Mouse (Mus musculus) intestine, postnatal 0 days (tissue): ENCODE measurements at regions not wholly inside any gene's neighbourhood (a gene's known extent, or its start where the extent isn't known, plus 50 kb on each side); places are given as distances from the start of the nearest gene placed in this dataset.

ENCODE experiments used
- ATAC-seq: fragments of 200-750 bp; cut with Nextera tagmentation; 2 replicates; pipeline ENCODE4 v1.8.0; 2017; ENCODE audit warnings: mild to moderate bottlenecking, moderate TSS enrichment, moderate library complexity
- H3K27ac ChIP-seq: fragments of 300-500 bp; sonication (generic); 2 replicates; pipeline ENCODE4 v1.5.1; 2014; ENCODE audit warnings: mild to moderate bottlenecking, low read depth, low read length, moderate library complexity
- H3K27me3 ChIP-seq: fragments of 300-500 bp; sonication (generic); replicated peaks from 2 replicates; pipeline ENCODE4 v1.6.1; 2014; ENCODE audit warnings: low read length, mixed read lengths; ENCODE audit not compliant: control insufficient read depth, insufficient read depth
- H3K36me3 ChIP-seq: fragments of 300-500 bp; sonication (generic); 2 replicates; pipeline ENCODE4 v1.6.1; 2014; ENCODE audit warnings: mild to moderate bottlenecking, moderate library complexity; ENCODE audit not compliant: control insufficient read depth, insufficient read depth
- H3K4me1 ChIP-seq: fragments of 300-500 bp; sonication (generic); replicated peaks from 2 replicates; pipeline ENCODE4 v1.6.1; 2014; ENCODE audit warnings: antibody characterized with exemption, low read length, mixed read lengths; ENCODE audit not compliant: control insufficient read depth, insufficient read depth
- H3K4me2 ChIP-seq: fragments of 300-500 bp; sonication (generic); replicated peaks from 2 replicates; pipeline ENCODE4 v1.6.1; 2014; ENCODE audit warnings: low read depth, mild to moderate bottlenecking, moderate library complexity
- H3K4me3 ChIP-seq: fragments of 300-500 bp; sonication (generic); 2 replicates; pipeline ENCODE4 v1.5.1; 2014; ENCODE audit warnings: low read depth, low read length
- H3K9ac ChIP-seq: fragments of 300-500 bp; sonication (generic); 2 replicates; pipeline ENCODE4 v1.6.1; 2014; ENCODE audit warnings: mild to moderate bottlenecking, low read depth, low read length
- H3K9me3 ChIP-seq: fragments of 300-500 bp; sonication (generic); 2 replicates; pipeline ENCODE4 v1.6.1; 2016; ENCODE audit warnings: mixed run types; ENCODE audit not compliant: control insufficient read depth
- CTCF ChIP-seq: sonication (generic); IDR thresholded peaks from 2 replicates; pipeline ENCODE4 v1.5.1; 2016; ENCODE audit warnings: low read depth, mild to moderate bottlenecking, control low read depth, antibody characterized with exemption, moderate library complexity
- WGBS: fragments of 180-500 bp; shearing (Covaris S2); extraction: QIAGEN DNeasy Blood & Tissue Kit; methylation state at CpG from one replicate; pipeline ENCODE4 v1.1.7; 2014; 5-methylcytosine and 5-hydroxymethylcytosine counted together

DNA sequence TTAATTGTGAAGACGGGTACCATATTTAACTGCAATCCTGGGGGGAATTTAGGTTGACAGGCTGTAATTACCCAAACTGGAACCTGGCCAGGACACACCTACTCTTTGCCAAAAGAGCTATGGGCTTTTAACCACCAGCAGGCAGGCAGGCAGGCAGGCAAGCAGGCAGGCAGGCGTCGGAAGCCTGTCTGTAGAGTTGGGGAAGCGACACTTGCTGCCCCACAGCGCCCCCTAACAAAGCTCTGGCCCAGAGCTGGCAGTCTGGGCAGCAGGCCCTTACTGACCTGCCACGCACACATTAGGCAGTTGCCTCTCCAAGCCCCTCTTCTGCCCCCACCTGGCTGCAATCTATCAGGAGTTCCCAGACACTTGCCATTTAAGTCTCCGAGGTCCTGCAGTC is 208.6 kb upstream of the H2al1a start:
- no peaks in the 10 kb centered on the region for H3K36me3 ChIP-seq
- 0 out of 2 replicates have a peak, but pooled peaks cover 2% of the 10 kb centered on the region for H3K4me1 ChIP-seq
- H3K27ac ChIP-seq, result no peak overlapping the region
- TF ChIP-seq CTCF, result peak; percentile 66
- H3K4me3 ChIP-seq, result no peak overlapping the region
- H3K27me3 ChIP-seq, result no peaks in the 10 kb centered on the region
- ATAC-seq, result no peak
- H3K9ac ChIP-seq, result no peak overlapping the region
- 50% methylated on average over 7 of the region's 7 CpGs for WGBS
- H3K9me3 ChIP-seq, result no peaks in the 10 kb centered on the region
- no peak overlapping the region for H3K4me2 ChIP-seq

GRCm38 (mm10) chrX:11097581-11098254 is 201.3 kb upstream of the H2al1a start:
- WGBS, result 59% methylated on average over 9 of the region's 9 CpGs
- H3K27ac ChIP-seq, result no peak overlapping the region
- no peaks in the 10 kb centered on the region for H3K9me3 ChIP-seq
- no peak for TF ChIP-seq CTCF
- no peak overlapping the region for H3K9ac ChIP-seq
- H3K27me3 ChIP-seq, result no peaks in the 10 kb centered on the region
- no peak overlapping the region for H3K4me3 ChIP-seq
- H3K4me2 ChIP-seq, result no peak overlapping the region
- H3K4me1 ChIP-seq, result no peaks in the 10 kb centered on the region
- ATAC-seq, result no peak
- no peaks in the 10 kb centered on the region for H3K36me3 ChIP-seq

DNA sequence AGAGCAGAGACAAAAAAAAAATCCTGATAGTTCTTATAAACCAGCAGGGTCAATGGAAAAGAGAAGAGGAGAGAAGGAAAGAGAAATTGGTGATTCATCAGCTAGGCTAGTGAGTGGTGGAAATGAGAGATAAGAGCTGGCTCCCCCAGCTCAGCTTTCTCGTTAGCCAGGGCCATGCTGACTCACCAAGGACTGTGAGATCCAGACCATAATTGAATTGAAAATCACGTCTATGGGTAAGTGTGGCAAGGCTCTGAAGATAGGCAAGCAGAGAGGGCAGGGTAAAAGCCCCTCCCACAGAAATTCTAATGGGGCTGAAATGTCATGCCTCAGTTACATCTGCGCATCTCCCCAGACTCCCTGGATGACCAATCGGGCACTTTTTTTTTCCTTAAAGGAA is 200.7 kb upstream of the H2al1a start:
- 48% methylated on average over 4 of the region's 4 CpGs for WGBS
- Histone ChIP-seq H3K36me3 (no peaks in the 10 kb centered on the region), H3K4me3 (no peak overlapping the region), H3K27me3 (no peaks in the 10 kb centered on the region), H3K4me2 (no peak overlapping the region), H3K9me3 (no peaks in the 10 kb centered on the region), H3K9ac (no peak overlapping the region), H3K4me1 (no peaks in the 10 kb centered on the region), H3K27ac (no peak overlapping the region)
- no peak for TF ChIP-seq CTCF
- ATAC-seq, result no peak

DNA sequence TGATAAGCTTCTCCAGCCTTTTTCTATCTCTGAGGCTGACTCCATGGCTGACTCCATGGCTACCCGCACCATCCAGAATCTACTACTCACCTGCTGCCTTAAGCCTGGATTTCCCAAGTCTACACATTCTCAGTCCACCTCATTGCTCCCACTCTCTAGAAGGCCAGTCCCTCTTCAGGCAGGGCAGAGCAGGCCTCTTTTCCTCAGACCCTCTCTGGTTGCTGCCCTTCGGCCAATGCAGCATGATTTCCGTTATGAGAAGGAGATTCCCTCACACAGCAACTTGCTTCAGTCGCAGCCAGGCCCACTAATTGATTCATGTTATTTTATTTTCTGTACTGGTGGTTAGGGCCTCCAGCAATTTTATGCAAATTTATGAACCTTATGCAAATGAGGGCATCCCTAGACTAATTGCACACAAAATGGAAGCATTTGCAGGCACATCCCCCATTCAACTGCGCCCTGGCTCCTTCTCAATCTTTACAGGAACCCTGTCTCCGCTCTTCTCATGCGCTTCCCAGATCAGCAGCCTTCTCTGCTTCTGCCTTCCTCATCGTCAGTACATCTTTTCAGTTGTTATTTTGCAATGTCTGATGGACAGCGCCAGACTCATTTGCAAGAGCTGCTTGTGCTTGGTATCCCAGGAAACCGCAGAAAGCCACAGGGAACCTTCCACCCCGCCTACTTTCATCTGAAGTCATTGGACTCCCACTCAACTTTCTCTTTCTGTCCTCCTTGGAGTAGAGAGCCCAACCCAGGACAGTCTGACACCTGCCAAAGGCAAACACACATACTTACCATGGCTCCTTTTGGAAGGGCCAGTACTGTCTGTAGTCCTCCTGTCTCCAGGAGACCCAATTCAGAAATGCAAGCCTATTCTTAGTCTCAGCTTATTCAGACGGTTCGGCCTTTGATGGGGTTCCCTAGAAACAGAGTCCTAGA is 199.6 kb upstream of the H2al1a start:
- Histone ChIP-seq H3K4me1 (no peaks in the 10 kb centered on the region), H3K27me3 (no peaks in the 10 kb centered on the region), H3K9ac (no peak overlapping the region), H3K27ac (no peak overlapping the region), H3K36me3 (no peaks in the 10 kb centered on the region), H3K9me3 (no peaks in the 10 kb centered on the region), H3K4me2 (no peak overlapping the region), H3K4me3 (no peak overlapping the region)
- 76% methylated on average over 13 of the region's 13 CpGs for WGBS
- no peak for ATAC-seq
- no peak for TF ChIP-seq CTCF

GRCm38 (mm10) chrX:11100935-11101334 is 198.1 kb upstream of the H2al1a start:
- Histone ChIP-seq H3K4me1 (no peaks in the 10 kb centered on the region), H3K27me3 (no peaks in the 10 kb centered on the region), H3K36me3 (no peaks in the 10 kb centered on the region), H3K9me3 (no peaks in the 10 kb centered on the region), H3K27ac (no peak overlapping the region), H3K4me2 (no peak overlapping the region), H3K9ac (no peak overlapping the region), H3K4me3 (no peak overlapping the region)
- ATAC-seq, result no peak
- 56% methylated on average over 3 of the region's 3 CpGs for WGBS
- TF ChIP-seq CTCF, result peak; percentile 62

DNA sequence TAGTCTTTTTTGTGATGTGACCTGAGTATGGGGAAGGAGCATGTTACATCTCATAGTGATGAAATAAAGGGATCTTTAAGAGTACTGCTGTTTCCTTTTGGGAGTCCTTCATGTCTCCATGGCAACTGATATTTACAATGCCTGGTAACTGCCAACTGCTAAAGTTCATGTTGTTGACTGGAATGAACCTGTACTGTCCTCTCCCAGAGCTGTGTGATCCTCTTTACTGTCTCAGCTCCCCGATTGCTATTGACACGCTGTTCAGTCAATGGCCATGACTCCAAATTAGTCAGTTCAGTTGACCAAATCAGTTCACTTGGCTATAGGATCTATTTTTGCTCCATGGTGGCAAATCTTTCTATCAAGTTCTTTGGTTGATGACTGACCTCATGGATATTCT is 167.8 kb upstream of the H2al1a start:
- Histone ChIP-seq H3K36me3 (no peaks in the 10 kb centered on the region), H3K4me1 (no peaks in the 10 kb centered on the region), H3K9me3 (no peaks in the 10 kb centered on the region), H3K27me3 (no peaks in the 10 kb centered on the region), H3K4me2 (no peak overlapping the region), H3K27ac (no peak overlapping the region), H3K9ac (no peak overlapping the region), H3K4me3 (no peak overlapping the region)
- TF ChIP-seq CTCF, result no peak
- no peak for ATAC-seq
- WGBS, result 82% methylated on average over 2 of the region's 2 CpGs
